Mouse (Mus musculus): ENCODE measurements around the gene Bcl2. TPM values are rescaled to one million over a fixed set of nuclear protein-coding genes. Genes with fewer than 3 reads are reported as not detected.

The Bcl2 gene
- total and polyA plus RNA-seq, 3 experiments: 4.5 to 13.6 (median 8.7) TPM

DNA sequence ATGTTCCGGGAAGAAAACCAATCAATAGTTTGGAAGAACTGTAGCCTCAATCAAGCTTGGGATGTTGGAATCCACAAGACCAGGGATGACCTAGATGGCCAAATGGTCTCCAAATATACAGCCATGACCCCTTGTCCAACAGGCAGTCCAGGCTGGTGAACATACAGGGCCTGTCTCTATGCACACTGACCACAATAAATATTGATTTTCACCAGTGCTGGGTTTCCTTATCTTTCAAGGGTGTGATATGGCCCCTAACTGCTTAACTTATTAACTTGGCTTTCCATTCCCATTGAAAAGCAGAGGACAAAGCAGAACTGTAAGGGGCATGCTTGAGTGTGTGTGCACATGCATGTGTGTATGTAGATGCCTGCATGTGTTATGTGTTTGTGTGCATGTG, 197.0 kb downstream of the Bcl2 start:
- dilution Hi-C loops (cut with MboI; ENCODE audit: extremely low pct_ligation_motif_present, extremely low pct_unique_long_range_greater_than_20kb, low sequenced_read_pairs): no loop called here
- Histone ChIP-seq H3K4me2 (ENCODE audit: insufficient read depth, low read depth, poor library complexity, severe bottlenecking) (no peak overlapping the region), H3K9me3 (replicated peaks; ENCODE audit: low read length) (no peaks in the 10 kb centered on the region), H3K79me2 (replicated peaks; ENCODE audit: control insufficient read depth, extremely low read depth, insufficient read depth, poor library complexity, severe bottlenecking) (no peaks in the 10 kb centered on the region), H3K9ac (ENCODE audit: insufficient read depth, low read depth) (no peak overlapping the region), H3K36me3 (replicated peaks in 1 of 2; ENCODE audit: control insufficient read depth in 1 of 2, insufficient read depth in 1 of 2, low read length in 1 of 2) (no peaks in the 10 kb centered on the region), H3K27me3 (replicated peaks) (no peaks in the 10 kb centered on the region), H3K4me3 (replicated peaks in 1 of 3; ENCODE audit: low read depth in 2 of 3, low read length in 2 of 3, poor library complexity in 1 of 3) (no peak overlapping the region), H3K4me1 (ENCODE audit: control insufficient read depth in 1 of 2, insufficient read depth in 2 of 2) (peaks cover 14 to 22% of the 10 kb centered on the region in 2 experiments), H3K27ac (ENCODE audit: insufficient read depth, low read depth) (no peak overlapping the region)
- TF ChIP-seq MEF2A (IDR thresholded peaks at IDR 0.05; ENCODE audit: borderline replicate concordance, low read depth, low read length) (no peak), TCF12 (IDR thresholded peaks at IDR 0.05; ENCODE audit: low read depth, low read length) (no peak), ETS1 (conservative IDR thresholded peaks at IDR 0.05; ENCODE audit: low read depth, low read length) (no peak), EP300 (IDR thresholded peaks at IDR 0.05; ENCODE audit: low read length) (no peak), BHLHE40 (IDR thresholded peaks at IDR 0.05; ENCODE audit: low read depth, low read length) (no peak), RAD21 (IDR thresholded peaks at IDR 0.05; ENCODE audit: low read depth, low read length) (no peak), POLR2AphosphoS2 (IDR thresholded peaks at IDR 0.05; ENCODE audit: low read depth, low read length) (no peak), MXI1 (IDR thresholded peaks at IDR 0.05; ENCODE audit: low read depth, low read length) (no peak), GABPA (IDR thresholded peaks at IDR 0.05; ENCODE audit: insufficient replicate concordance, low read depth, low read length) (no peak), POLR2A (IDR thresholded peaks at IDR 0.05; ENCODE audit: low read depth, low read length) (no peak), CHD1 (IDR thresholded peaks at IDR 0.05; ENCODE audit: low read depth, low read length) (no peak), CHD2 (IDR thresholded peaks at IDR 0.05; ENCODE audit: low read length) (no peak), SMC3 (IDR thresholded peaks at IDR 0.05; ENCODE audit: low read depth, low read length) (no peak), RCOR1 (conservative IDR thresholded peaks at IDR 0.05; ENCODE audit: low read depth, low read length) (no peak), ELF1 (IDR thresholded peaks at IDR 0.05; ENCODE audit: low read depth, low read length) (no peak), SIN3A (IDR thresholded peaks at IDR 0.05; ENCODE audit: low read length) (no peak)
- in situ Hi-C loops (cut with MboI; ENCODE audit: low pct_ligation_motif_present, low pct_unique_long_range_greater_than_20kb, low sequenced_read_pairs): no loop called here
- DNase-seq (ENCODE audit: extremely low read depth): no peak

DNA sequence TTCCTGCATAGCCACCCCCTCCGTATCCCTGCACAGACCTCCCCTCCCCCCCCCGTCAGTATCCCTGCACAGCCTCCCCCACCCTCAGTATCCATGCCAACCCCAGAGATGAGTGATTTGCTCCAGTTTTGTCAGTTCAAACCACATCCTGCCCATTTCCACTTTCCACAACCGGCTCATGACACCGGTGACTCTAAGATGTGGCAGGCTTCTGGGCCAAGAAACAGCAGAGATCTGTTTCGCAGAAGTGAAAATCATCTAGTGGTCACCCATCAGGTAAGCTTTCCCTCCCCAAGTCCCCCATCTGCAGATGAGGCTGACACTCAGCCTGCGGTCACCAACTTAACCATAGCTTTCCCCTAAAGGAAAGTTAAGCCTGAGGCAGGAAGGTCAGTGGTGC, 198.5 kb downstream of the Bcl2 start:
- in situ Hi-C loops (cut with MboI; ENCODE audit: low pct_ligation_motif_present, low pct_unique_long_range_greater_than_20kb, low sequenced_read_pairs) (no loop called here), dilution Hi-C loops (cut with MboI; ENCODE audit: extremely low pct_ligation_motif_present, extremely low pct_unique_long_range_greater_than_20kb, low sequenced_read_pairs) (no loop called here)
- Histone ChIP-seq H3K27ac (ENCODE audit: insufficient read depth, low read depth) (no peak overlapping the region; the same call in 1 of the 2 replicates), H3K4me2 (ENCODE audit: insufficient read depth, low read depth, poor library complexity, severe bottlenecking) (peak overlapping the region; percentile 51; the same call in 1 of the 2 replicates), H3K36me3 (replicated peaks in 1 of 2; ENCODE audit: control insufficient read depth in 1 of 2, insufficient read depth in 1 of 2, low read length in 1 of 2) (no peaks in the 10 kb centered on the region), H3K9me3 (replicated peaks; ENCODE audit: low read length) (no peaks in the 10 kb centered on the region), H3K4me1 (ENCODE audit: control insufficient read depth in 1 of 2, insufficient read depth in 2 of 2) (peaks cover 16 to 26% of the 10 kb centered on the region in 2 experiments), H3K4me3 (replicated peaks in 1 of 3; ENCODE audit: low read depth in 2 of 3, low read length in 2 of 3, poor library complexity in 1 of 3) (no peak overlapping the region), H3K9ac (ENCODE audit: insufficient read depth, low read depth) (no peak overlapping the region), H3K79me2 (replicated peaks; ENCODE audit: control insufficient read depth, extremely low read depth, insufficient read depth, poor library complexity, severe bottlenecking) (no peaks in the 10 kb centered on the region), H3K27me3 (replicated peaks) (no peaks in the 10 kb centered on the region)
- DNase-seq (ENCODE audit: extremely low read depth): peak; percentile 88
- TF ChIP-seq HCFC1 (IDR thresholded peaks at IDR 0.05; ENCODE audit: low read depth, low read length) (no peak; the same call in 1 of the 2 replicates), GABPA (IDR thresholded peaks at IDR 0.05; ENCODE audit: insufficient replicate concordance, low read depth, low read length) (no peak), MYC (IDR thresholded peaks at IDR 0.05; ENCODE audit: low read depth, low read length) (no peak), CHD1 (IDR thresholded peaks at IDR 0.05; ENCODE audit: low read depth, low read length) (no peak), CHD2 (IDR thresholded peaks at IDR 0.05; ENCODE audit: low read length) (peak; percentile 72), NRF1 (IDR thresholded peaks at IDR 0.05; ENCODE audit: low read depth, low read length) (no peak), MAZ (IDR thresholded peaks at IDR 0.05; ENCODE audit: low read depth, low read length) (peak; percentile 44; the same call in 1 of the 2 replicates), BHLHE40 (IDR thresholded peaks at IDR 0.05; ENCODE audit: low read depth, low read length) (peak; percentile 84), RCOR1 (conservative IDR thresholded peaks at IDR 0.05; ENCODE audit: low read depth, low read length) (0 out of 2 replicates have a peak, but pooled peaks have one; percentile 31), JUN (IDR thresholded peaks at IDR 0.05; ENCODE audit: insufficient read depth, low read depth, low read length) (peak; percentile 13; the same call in 1 of the 2 replicates), E2F4 (IDR thresholded peaks at IDR 0.05; ENCODE audit: insufficient replicate concordance, low read depth, low read length) (no peak), ZNF384 (IDR thresholded peaks at IDR 0.05; ENCODE audit: low read depth, low read length) (no peak), IRF4 (IDR thresholded peaks at IDR 0.05; ENCODE audit: low read depth, low read length) (peak; percentile 89), NELFE (IDR thresholded peaks at IDR 0.05; ENCODE audit: low read depth, low read length) (no peak), TCF12 (IDR thresholded peaks at IDR 0.05; ENCODE audit: low read depth, low read length) (peak; percentile 86), MAFK (IDR thresholded peaks at IDR 0.05; ENCODE audit: insufficient replicate concordance, low read length) (peak; percentile 70; the same call in 1 of the 2 replicates), SMC3 (IDR thresholded peaks at IDR 0.05; ENCODE audit: low read depth, low read length) (peak; percentile 12), MXI1 (IDR thresholded peaks at IDR 0.05; ENCODE audit: low read depth, low read length) (no peak), JUND (conservative IDR thresholded peaks at IDR 0.05; ENCODE audit: low read depth, low read length) (0 out of 2 replicates have a peak, but pooled peaks have one; percentile 37), POLR2AphosphoS2 (IDR thresholded peaks at IDR 0.05; ENCODE audit: low read depth, low read length) (no peak), MEF2A (IDR thresholded peaks at IDR 0.05; ENCODE audit: borderline replicate concordance, low read depth, low read length) (peak; percentile 70; the same call in 1 of the 2 replicates), EP300 (IDR thresholded peaks at IDR 0.05; ENCODE audit: low read length) (peak; percentile 85), ZMIZ1 (IDR thresholded peaks at IDR 0.05; ENCODE audit: low read depth, low read length) (no peak), SIN3A (IDR thresholded peaks at IDR 0.05; ENCODE audit: low read length) (peak; percentile 48; the same call in 1 of the 2 replicates), KAT2A (IDR thresholded peaks at IDR 0.05; ENCODE audit: insufficient replicate concordance, low read length) (no peak), PAX5 (IDR thresholded peaks at IDR 0.05; ENCODE audit: low read length) (no peak)
